Comparison of ENCODE assay signal across 31 mouse cellular contexts in the genomic region with DNA sequence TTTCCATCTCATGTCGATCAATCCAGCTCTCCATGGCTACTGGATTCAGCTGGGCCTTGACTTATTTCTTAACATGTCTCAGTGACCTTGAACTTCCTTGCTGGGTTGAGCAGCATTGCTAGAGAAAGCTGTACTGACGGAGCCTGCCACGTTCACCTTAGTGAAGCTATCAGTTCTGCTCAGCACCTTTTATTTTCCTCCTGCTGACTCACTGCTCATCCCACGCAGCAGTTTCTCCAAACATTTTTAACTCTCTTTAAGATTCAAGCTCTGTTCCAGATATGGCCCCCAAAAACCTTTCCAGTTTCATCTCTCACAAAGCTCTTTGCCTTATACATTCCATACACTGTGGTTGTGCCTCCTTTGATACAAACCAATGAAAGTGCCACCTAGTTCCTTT.
DNase-seq lines count a peak whose midpoint lies in the region; ATAC-seq and TF ChIP-seq lines count a peak whose summit lies in the region.
"Had no signal": no experiment of that assay in that cellular context is flagged by ENCODE, and none has a peak within 500 bp of the region (broad histone marks: within the 10 kb centered on the region; RNA-seq: fewer than 3 reads in every experiment).

No protein-coding gene starts in this region.

- H3K27ac ChIP-seq in cortical plate, adult 2 months (ENCODE audit: insufficient read depth, low read length): 0 out of 2 replicates have a peak overlapping the region, but pooled peaks have one; percentile 1
- H3K27ac ChIP-seq: embryonic facial prominence, embryonic 13.5 days; forebrain, embryonic 12.5 days; heart, adult 2 months; heart, embryonic 13.5 days; hindbrain, postnatal 0 days; kidney, postnatal 0 days; limb, embryonic 13.5 days; liver, embryonic 13.5 days; midbrain, embryonic 12.5 days; neural tube, embryonic 15.5 days; stomach, embryonic 15.5 days had no signal

- no peak overlapping the region for H3K4me3 ChIP-seq in cortical plate, adult 2 months (ENCODE audit: insufficient read depth, low read length)
- H3K4me3 ChIP-seq: embryonic facial prominence, embryonic 13.5 days; erythroblast, embryonic 14.5 days; forebrain, embryonic 12.5 days; heart, adult 2 months; heart, embryonic 13.5 days; limb, embryonic 13.5 days; liver, embryonic 13.5 days; midbrain, embryonic 12.5 days; neural tube, embryonic 15.5 days; stomach, embryonic 15.5 days had no signal

- intact Hi-C loops in left cerebral cortex, postnatal 25 days (cut with DNase I): no loop called here

- H3K4me1 ChIP-seq in cortical plate, adult 2 months (ENCODE audit: control insufficient read depth, insufficient read depth, low read length): peaks cover 2% of the 10 kb centered on the region; the same call in 1 of the 2 replicates
- H3K4me1 ChIP-seq: embryonic facial prominence, embryonic 13.5 days; forebrain, embryonic 12.5 days; heart, embryonic 13.5 days; limb, embryonic 13.5 days; liver, embryonic 13.5 days; midbrain, embryonic 12.5 days; neural tube, embryonic 15.5 days; stomach, embryonic 15.5 days had no signal

- no peak for TF ChIP-seq CTCF in cortical plate, adult 2 months (IDR thresholded peaks at IDR 0.05; ENCODE audit: extremely low read depth, insufficient read depth, low read length)

- ATAC-seq in frontal cortex, adult (ENCODE audit: low TSS enrichment): peak; percentile 96
- ATAC-seq: hindbrain, postnatal 0 days; intestine, embryonic 16.5 days; Patski had no signal

- no peak for TF ChIP-seq POLR2A in cortical plate, adult 2 months (IDR thresholded peaks at IDR 0.05; ENCODE audit: extremely low read depth, insufficient read depth, low read length)

- DNase-seq in frontal cortex, postnatal 14 days (ENCODE audit: low spot score in 2 of 2): no peak
- peak; percentile 17 for DNase-seq in R1 (ENCODE audit: low read depth, low spot score)
- DNase-seq in left cerebral cortex, postnatal 25 days (ENCODE audit: low spot score in 2 of 2): peak; percentile 46 to 86
- no peak for DNase-seq in urinary bladder, adult 2 months (ENCODE audit: low spot score)
- no peak for DNase-seq in retina, embryonic 14.5 days (ENCODE audit: low spot score)
- DNase-seq: B cell, adult 2 months; cerebellum, adult 2 months; cerebellum, postnatal 25 days; embryo, embryonic 11 days; gastrocnemius, postnatal 36 days; heart, adult 2 months; heart, postnatal 14 days; liver, embryonic 13.5 days; lung, adult 2 months; lung, postnatal 14 days; thymus, adult 2 months; thymus, postnatal 4 days had no signal

Comparison
In these comparisons a context has a peak if more than half of its experiments do, and no peak if none do; other contexts are left out.
1. DNase-seq: peak in R1 (single experiment) and left cerebral cortex, postnatal 25 days (2 of 2); none in frontal cortex, postnatal 14 days (0 of 2), urinary bladder, adult 2 months (single experiment) and retina, embryonic 14.5 days (single experiment).